Mouse (Mus musculus): ENCODE results near the gene Ifitm5. TPM values are rescaled to one million over a fixed set of nuclear protein-coding genes. Genes with fewer than 3 reads are reported as not detected.

Gene Ifitm5
- total RNA-seq, 2 experiments from 2014 or later, result 0.64 TPM; not detected in 1

DNA sequence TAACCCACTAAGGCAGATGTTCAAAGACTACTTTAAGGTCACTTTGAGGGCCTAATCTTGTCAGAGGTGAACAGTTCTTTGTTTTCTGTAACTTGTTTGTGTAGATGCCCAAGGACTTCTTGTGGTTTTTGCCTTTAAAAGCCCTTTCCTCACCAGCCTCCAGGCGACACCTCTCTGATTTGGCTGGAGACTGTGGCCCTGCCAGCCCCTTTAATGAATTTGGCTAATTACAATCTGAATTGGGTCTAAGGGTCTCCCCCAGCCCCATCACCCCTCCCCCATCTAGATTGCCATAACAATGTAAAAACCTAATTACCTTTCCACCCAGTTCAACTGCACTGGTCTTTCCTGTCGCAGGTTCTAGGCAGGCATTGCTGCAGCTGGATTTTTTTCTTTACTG, 12.6 kb upstream of the Ifitm5 start:
- no peak for DNase-seq

DNA sequence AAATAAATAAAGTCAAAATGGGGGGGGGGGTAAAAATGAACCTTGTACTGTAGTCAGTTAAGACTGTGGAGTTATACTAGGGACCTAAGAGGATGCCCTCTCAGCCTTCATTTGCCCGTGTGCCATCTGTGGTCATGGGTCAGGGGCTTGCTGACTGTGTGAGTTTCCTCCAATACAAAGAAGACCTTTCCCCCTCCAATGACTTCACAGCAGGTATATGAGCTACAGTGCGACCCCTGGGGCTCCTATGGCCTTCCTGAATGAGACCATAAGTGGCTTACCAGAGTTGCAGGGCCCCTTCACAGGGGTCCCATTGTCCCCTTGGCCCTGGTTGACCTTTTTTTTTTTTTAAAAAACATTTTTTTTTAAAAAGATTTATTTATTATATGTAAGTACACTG, 11.3 kb upstream of the Ifitm5 start:
- DNase-seq, result no peak

- DNase-seq, result no peak
These were observed 9.9 kb upstream of the Ifitm5 start for GRCm38 (mm10) chr7:140960026-140960425.

- DNase-seq, result no peak
These were observed 9.2 kb upstream of the Ifitm5 start for GRCm38 (mm10) chr7:140959181-140959901.

DNA sequence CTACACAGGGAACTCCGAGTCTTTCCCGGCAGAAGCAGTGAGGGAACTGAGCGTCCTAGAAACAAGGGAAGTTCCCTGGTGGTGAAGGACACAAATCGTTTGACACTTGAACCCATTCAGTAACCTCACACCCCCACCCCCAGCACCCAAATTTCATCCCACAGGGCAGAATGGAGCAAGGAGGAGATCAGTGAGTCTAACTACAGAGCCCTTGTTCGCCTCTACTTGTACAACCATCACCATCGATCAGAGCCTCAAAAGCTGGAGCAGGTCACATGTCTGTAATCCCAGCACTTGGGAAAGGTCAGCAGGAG, 6.4 kb upstream of the Ifitm5 start:
- DNase-seq, result no peak

GRCm38 (mm10) chr7:140955758-140956555, 5.9 kb upstream of the Ifitm5 start, which contains the start of the genes Gm45717 and Ifitm2:
Gm45717 (minus strand) TSS chr7:140955937.
Ifitm2 (minus strand) TSS chr7:140955987.
- DNase-seq, result peak; percentile 88

DNA sequence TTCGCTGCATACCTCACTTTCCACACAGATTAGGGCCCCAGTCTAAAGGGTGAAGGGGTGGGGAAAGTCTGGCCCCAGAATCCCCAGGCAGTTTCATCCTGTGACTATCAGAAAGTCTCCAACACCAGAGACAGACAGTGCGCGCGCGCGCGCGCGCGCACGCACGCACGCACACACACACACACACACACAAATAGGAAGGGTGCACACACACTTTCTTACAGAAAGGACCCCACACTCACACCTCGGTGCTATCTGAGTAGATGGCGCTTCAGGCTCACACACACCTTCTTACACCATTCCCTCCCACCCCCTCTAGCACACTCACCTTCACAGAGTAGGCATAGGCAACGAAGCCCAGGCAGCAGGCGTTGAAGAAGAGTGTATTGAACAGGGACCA, 5.3 kb upstream of the Ifitm5 start:
- no peak for DNase-seq

DNA sequence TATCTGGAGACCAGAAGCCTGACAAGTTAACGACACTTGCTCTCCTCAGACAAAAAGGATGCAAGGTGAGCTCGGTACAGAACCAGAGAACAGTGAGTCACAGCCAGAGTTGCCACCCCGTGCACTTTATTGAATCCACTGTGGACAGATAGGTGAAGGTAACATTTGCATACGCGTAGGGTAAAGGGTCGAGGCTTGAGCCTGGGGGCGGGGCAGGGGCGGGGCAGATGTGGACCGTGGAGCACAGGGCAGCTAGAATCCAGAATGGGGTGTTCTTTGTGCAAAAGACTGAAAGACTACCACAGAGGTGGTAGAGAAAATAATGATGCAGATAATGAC, 4.6 kb upstream of the Ifitm5 start:
- no peak for DNase-seq

DNA sequence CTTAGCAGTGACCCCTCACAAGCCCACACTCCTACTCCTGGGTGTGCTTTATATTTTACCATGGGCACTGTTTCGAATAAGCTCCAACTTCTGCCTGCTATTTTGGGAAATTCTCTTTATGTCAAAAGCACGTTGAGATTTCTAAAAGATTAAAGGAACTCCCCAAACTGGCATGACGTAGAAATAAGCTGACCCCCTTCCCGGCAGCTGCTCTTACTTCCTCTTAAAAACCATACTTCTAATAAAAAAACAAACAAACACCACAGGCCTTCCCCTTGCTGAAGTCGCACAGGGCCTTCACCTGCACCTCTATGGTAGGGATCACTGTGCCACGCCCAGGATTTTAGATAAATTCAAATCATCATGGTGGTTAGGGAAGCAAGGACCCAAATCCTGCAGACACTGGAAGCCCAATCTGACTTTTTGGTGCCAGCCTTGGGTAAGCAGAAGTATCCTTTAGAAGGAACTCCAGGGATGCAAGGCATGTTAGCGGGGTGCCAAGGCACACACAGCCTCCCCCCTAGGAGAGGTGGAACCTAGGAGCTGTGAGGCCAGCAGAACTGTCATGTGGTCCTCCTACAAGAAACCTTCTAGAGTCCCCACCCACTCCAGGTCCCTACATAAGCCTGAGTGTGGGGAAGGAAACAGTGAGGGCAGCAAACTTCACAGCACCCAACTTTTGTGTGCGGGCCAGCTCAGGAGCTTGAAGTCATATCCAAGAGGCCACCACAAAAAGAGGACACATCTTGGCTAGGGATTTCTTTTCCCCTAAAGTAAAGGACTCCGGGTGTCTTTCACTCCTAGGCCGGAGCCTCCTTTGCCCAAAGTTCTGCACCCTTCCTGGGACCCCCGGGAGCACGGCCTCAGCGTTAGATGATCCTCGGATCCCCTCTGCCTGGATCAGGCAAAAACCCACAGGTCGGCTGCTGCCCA, 4.0 kb upstream of the Ifitm5 start:
- DNase-seq, result no peak

DNA sequence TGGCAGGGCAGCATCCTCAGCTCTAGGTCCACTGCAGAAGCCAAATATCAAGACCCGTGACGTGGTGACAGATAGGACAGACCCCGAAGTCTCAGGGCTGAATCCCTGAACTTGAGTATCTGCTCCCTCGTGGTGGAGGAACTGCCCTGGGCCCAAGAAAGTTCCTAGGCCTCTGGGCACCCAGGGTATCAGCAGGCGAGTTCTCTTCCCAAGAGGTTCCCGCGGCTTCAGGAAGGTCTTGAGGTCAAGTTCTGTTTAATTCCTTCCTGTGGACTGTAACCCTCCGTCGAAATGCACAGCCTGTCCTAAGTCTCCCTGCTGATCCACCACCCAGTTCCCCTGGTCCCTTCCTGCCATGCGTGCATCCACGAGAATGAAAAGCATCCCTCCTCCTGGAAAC, 3.0 kb upstream of the Ifitm5 start:
- no peak for DNase-seq

DNA sequence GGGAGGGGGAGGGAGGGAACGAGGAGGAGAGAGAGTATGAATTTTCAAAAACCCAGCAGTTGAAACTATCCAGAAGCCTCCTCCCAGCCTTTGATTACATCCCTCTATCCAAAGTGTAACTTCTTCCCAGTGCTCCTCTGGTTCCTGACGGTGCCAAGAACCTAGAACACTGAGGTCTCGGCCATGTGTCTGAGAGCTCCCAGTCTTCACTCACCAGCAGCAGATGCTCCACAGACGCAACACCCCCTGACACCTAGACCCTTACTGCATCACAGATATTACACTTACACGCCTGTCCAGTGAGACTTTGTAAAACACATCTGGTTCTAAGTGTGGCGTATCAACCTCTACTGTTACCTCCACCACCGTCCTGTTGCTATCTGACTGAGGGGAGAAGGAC, 2.4 kb upstream of the Ifitm5 start:
- no peak for DNase-seq

DNA sequence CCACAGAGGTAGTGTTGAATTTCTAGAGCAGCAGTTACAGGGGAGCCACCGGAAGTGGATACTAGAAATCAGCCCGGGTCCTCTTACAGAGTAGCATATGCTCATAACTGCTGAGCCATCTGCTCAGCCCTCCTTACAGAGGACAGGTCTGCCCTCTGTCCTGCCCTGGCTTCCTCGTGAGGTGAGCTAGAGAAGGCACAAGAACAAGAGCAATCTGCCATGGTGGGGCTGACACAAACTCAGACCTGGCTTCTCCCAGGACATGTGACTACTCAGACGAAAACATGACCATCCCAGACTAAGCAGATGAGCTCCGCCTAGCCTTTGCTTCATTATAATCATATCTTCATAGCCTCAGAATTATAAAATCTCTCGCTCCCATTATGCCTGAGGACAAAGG, 1.7 kb upstream of the Ifitm5 start:
- no peak for DNase-seq

- DNase-seq, result no peak
These were observed 960 bp upstream of the Ifitm5 start for GRCm38 (mm10) chr7:140951051-140951450.

DNA sequence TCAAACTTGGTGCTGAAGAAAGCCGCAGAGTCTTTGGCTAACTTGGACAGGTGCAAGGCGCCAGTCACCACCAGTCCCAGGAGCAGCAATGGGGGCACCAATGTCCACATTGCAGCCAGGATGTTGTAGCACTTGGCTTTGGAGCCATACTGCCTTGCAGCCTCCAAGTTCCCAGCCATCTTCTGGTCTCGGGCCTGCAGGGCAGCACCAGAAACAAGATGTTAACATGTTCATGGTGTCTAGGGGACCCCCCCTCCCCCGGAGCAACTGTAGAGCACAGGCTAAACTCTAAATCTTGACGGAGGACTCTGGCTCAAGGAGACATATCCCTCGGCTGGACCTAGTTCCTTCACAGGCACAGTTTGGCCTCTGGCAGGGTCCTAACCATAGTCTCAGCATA, 836 bp downstream of the Ifitm5 start:
- no peak for DNase-seq

DNA sequence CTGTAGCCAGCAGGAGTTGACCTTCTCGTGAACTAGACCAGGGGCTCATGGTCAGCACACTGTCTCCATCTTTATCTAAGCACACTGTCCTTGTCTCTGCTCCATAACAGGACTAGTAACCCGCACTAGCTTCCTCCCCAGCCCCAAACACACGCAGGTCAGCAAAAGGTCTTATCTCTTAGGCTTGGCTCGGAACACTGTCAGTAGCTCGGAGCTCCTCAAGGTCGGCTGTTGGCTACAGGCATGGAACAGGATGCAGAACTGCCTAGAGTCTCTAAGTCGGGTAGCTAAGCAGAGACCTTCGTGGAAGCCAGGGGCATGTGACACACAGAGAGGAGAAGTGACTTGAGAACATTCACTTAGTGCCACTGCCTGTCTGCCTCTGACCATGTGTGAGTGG, 1.9 kb downstream of the Ifitm5 start:
- no peak for DNase-seq

- no peak for DNase-seq
These were observed 3.1 kb downstream of the Ifitm5 start for GRCm38 (mm10) chr7:140946980-140947379.

- DNase-seq, result no peak
These were observed 3.8 kb downstream of the Ifitm5 start for GRCm38 (mm10) chr7:140946311-140946710.

DNA sequence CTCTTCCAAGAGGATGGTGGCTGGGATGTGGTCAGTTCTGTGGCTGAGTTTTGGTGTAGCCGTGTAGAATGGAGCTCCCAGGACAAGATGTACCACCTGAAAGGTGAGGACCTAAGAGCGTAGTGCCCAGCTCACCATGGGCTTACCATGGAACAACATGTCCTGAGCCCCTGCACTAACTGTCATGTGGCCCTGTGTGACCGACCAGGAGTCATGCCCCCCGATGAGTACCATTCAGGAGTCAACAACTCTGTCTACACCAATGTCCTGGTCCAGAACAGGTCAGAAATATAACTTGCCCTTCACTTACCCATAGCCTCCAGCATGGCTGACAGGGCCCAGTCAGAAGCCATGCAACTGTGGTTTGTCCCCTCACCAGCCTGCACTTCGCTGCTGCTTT, 4.8 kb downstream of the Ifitm5 start:
- no peak for DNase-seq

DNA sequence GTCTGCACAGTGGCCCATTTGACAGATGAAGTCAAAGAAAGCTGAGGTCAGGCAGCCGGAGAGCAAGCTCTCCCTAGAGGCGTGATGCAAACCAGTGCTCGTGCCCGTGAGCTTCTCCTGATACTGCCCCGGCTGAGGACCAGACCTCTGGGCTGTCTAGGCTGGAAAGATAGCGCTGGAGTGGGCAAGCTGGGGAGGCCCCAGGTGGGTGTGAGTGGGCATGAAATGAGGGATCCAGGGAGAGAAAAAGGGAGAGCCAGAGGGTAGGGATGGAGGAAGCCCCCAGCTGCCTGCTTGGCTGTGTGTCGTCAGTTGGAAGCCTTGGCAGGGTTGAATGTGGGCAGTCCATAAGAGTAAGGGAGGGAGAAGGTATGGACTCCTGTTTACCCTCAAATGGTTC, 5.9 kb downstream of the Ifitm5 start:
- no peak for DNase-seq

DNA sequence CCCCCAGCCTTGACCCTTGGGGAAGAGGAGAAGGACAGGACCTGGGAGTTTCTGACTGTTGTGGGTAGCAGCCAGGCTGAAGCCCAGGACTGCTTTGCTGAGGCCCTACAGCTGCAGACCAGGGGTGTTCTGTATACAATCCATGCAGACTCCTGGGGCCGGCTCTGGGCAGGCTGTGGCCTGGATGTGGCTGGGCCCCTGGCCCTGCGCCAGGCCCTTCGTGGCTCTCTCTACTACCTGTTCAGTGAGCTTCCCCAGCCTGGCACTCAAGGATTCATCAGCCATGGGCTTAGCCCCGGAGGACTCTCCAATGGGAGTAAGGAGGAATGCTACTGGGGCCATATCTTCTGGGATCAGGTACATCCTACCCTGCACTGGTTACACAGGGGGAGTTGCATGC, 6.7 kb downstream of the Ifitm5 start:
- DNase-seq, result no peak

- DNase-seq, result no peak
These were observed 7.3 kb downstream of the Ifitm5 start for GRCm38 (mm10) chr7:140942811-140943210.

DNA sequence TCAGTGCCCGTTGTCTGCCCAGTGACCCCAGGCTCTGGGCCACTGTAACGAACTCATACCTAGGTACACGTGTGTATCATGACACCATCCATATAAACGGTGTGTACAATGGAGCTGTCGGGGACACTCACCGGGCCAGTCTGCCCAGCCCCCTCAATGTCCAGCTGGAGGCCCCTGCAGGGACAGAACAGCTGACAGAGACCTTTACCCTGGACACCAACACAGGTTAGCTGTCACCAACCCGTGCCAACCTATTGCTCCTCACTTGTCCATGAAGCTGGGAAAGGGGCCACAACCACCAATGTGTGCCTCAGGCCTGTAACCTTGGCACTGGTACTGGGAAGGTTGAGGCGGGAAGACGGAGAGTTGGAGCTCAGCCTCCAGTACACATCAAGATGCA, 7.8 kb downstream of the Ifitm5 start:
- no peak for DNase-seq
